Mouse (Mus musculus) urinary bladder, adult 2 months (tissue): ENCODE data around the gene H2-Q10. TPM values are rescaled to one million over a fixed set of nuclear protein-coding genes. Genes with fewer than 3 reads are reported as not detected.

ENCODE experiments used
- DNase-seq: peaks from one replicate; pipeline ENCODE4 v3.0.0; 2022; ENCODE audit warnings: low spot score
- polyA plus RNA-seq: library from polyadenylated mRNA; depleted of rRNA; stranded (reverse); fragments of >200 nt; gene quantifications from 2 replicates; pipeline ENCODE4 v1.2.3, GENCODE M21; 2012; rRNA removed

H2-Q10 gene
- polyA plus RNA-seq, 1 experiment: 1.4 TPM

DNA sequence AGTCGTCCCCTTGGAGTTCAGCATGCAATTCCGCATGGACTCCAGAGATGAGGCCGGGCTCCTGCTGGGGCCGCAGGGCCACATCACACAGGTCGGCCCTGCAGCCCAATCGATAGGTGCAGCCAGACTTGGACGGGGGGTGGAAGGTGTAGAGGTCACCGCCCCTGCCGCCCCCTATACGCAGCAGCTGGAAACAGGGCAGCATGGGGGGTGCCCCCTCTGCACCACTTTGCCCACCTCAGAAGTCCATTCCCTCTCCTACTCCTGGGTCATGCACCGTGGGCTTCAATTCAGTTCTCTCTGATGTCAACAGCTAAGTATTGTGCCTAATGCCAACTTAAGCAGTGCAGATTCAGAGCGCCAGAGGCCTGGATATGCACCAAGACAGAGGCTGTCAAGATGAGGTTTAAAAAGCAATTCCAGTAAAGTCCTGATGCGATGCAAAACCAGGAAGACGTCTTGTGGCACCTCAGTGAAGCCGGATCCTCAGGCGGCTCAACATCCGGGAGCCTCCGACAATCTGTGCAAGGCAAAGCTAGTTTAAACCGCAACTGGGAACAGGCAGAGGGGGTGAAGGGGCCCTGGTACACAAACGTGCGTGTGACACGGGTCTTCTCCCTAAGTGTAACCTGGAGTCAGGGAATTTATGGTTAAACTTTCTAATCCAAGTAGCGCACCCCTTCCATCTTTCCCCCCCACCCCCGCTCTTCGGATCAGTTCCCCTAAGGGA is 46.2 kb downstream of the H2-Q10 start:
- DNase-seq: no peak

DNA sequence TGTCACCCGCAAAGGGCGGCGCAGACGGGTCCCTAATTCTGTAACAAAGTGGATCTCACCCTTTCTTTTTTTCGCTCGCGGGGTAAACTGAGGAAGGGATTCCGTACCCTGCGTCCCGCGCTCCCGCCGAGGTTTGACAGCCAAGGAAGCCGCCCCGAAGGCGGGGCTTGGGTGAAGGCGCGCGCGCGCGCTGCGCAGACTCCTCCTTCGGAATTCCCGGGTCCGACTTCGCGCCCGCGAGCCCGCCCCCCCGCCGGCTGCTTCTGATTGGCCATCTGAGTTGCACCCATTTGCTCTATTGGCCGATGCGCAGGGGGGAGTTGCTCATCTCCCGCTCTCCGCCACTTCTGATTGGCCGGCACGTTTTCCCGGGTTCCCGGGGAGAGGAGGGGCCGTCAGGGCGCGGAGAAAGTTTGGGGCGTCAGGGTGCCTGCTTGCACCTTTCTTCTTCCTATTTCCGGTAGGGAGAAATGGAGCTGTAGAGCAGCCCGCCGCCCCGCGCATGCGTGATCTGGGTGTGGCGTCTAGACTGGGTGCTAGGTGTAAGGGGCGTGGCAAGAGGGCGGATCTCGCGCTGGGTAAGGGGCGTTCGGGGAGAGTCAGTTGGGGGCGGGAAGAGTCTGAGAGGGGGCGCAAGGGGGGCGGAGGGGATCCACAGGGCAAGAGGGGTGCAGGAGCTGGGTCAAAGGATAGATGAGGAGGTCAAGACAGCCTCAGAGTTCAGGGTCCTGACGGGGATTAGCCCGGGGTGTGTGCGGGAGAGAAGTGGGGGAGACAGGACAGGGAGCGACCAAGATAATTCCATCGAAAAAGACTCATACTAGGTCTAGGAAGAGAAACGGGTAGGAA is 47.0 kb downstream of the H2-Q10 start, which contains the start of the genes Tcf19 and Cchcr1:
Tcf19 (minus strand) TSS at position 173 of the 849 bp plus-strand sequence.
Cchcr1 (plus strand) TSS at position 449 of the 849 bp plus-strand sequence.
- peak; percentile 94 for DNase-seq

GRCm38 (mm10) chr17:35517526-35517925 is 47.6 kb downstream of the H2-Q10 start:
- DNase-seq: no peak

Other genes starting within 250 kb of the H2-Q10 start
- gene Gm16181, start 249.3 kb upstream of the H2-Q10 start, polyA plus RNA-seq: 0.18 TPM in 1 of 2 replicates, not detected in the other
- gene Atp6v1g2, start 236.4 kb upstream of the H2-Q10 start, polyA plus RNA-seq: 11.9 and 14.5 TPM in 2 replicates
- gene Nfkbil1, start 234.3 kb upstream of the H2-Q10 start, polyA plus RNA-seq: 14.0 and 15.4 TPM in 2 replicates
- gene Ddx39b, start 228.3 kb upstream of the H2-Q10 start, polyA plus RNA-seq: 314 and 350 TPM in 2 replicates
- 589 and 606 TPM in 2 replicates for gene H2-D1, start 207.4 kb upstream of the H2-Q10 start, polyA plus RNA-seq
- gene H2-Q1, start 149.7 kb upstream of the H2-Q10 start, polyA plus RNA-seq: 0.19 TPM in 2 replicates
- 3.0 and 3.4 TPM in 2 replicates for gene H2-Q2, start 127.8 kb upstream of the H2-Q10 start, polyA plus RNA-seq
- 69.6 and 78.7 TPM in 2 replicates for gene H2-Q4, start 90.5 kb upstream of the H2-Q10 start, polyA plus RNA-seq
- gene H2-Q6, start 45.2 kb upstream of the H2-Q10 start, polyA plus RNA-seq: 31.9 and 38.8 TPM in 2 replicates
- gene H2-Q7, start 30.9 kb upstream of the H2-Q10 start, polyA plus RNA-seq: 56.1 and 64.7 TPM in 2 replicates
- gene Pou5f1, start 35.9 kb downstream of the H2-Q10 start, polyA plus RNA-seq: not detected in 2 replicates
- 9.6 and 11.5 TPM in 2 replicates for gene Tcf19, start 46.7 kb downstream of the H2-Q10 start, polyA plus RNA-seq
- 15.3 and 16.2 TPM in 2 replicates for gene Cchcr1, start 47.0 kb downstream of the H2-Q10 start, polyA plus RNA-seq
- 0.12 and 0.15 TPM in 2 replicates for gene Psors1c2, start 63.1 kb downstream of the H2-Q10 start, polyA plus RNA-seq
- gene Cdsn, start 82.0 kb downstream of the H2-Q10 start, polyA plus RNA-seq: 0.56 and 1.1 TPM in 2 replicates
- not detected in 2 replicates for gene 2300002M23Rik, start 97.4 kb downstream of the H2-Q10 start, polyA plus RNA-seq
- not detected in 2 replicates for gene Sfta2, start 131.5 kb downstream of the H2-Q10 start, polyA plus RNA-seq
- gene Gm9573, start 156.5 kb downstream of the H2-Q10 start, polyA plus RNA-seq: not detected in 2 replicates
- 0.04 and 0.07 TPM in 2 replicates for gene Mucl3, start 173.6 kb downstream of the H2-Q10 start, polyA plus RNA-seq
- gene Vars2, start 197.5 kb downstream of the H2-Q10 start, polyA plus RNA-seq: 21.3 and 21.8 TPM in 2 replicates
- 19.8 and 22.4 TPM in 2 replicates for gene Gtf2h4, start 203.7 kb downstream of the H2-Q10 start, polyA plus RNA-seq
- gene Ddr1, start 234.5 kb downstream of the H2-Q10 start, polyA plus RNA-seq: 20.2 and 28.6 TPM in 2 replicates